Mouse (Mus musculus) liver, postnatal 0 days (tissue): ENCODE data around the gene Zfp366.

Experiments
- CTCF ChIP-seq: sonication (generic); IDR thresholded peaks from 2 replicates; pipeline ENCODE4 v1.5.1; 2016; ENCODE audit warnings: antibody characterized with exemption, low read depth
- EP300 ChIP-seq: IDR thresholded peaks from 2 replicates; pipeline ENCODE4 v1.6.1; 2016; ENCODE audit warnings: antibody characterized with exemption, low read depth, mild to moderate bottlenecking

DNA sequence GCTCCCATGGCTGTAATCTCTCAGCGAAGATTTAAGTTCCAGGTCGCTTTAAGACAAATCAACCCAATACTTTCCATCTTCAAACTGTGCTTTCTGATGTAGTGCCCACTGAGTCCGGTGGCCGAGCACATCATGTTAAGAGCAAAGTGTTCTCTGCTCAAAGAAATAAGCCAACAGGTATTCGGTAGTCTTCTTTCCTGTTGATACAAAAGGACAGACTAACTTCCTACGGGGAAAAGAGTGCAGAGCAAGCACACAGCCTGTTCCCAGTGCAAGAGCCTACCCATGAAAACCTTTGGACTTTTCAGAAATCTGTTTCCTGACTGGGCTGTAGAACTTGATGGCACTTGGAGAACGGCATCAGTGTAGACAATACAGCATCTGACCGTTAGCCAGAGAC is 39.3 kb downstream of the Zfp366 start:
- TF ChIP-seq CTCF (no peak), EP300 (no peak)
